Mouse (Mus musculus) granulocyte monocyte progenitor cell, adult 5-6 weeks (primary cell): ENCODE measurements around the gene Gm1043. TPM values are rescaled to one million over a fixed set of nuclear protein-coding genes. Genes with fewer than 3 reads are reported as not detected.

ENCODE experiments used
- ATAC-seq: replicated peaks from 2 replicates; pipeline ENCODE4 v1.8.0; 2016; ENCODE audit warnings: mild to moderate bottlenecking, moderate TSS enrichment, inconsistent platforms; ENCODE audit not compliant: poor library complexity, severe bottlenecking
- total RNA-seq, 2 experiments: library from RNA; stranded (forward) in 1 of 2; stranded (reverse) in 1 of 2; fragments of 200-712, 200-1000 nt in 1 of 2; fragments of >200 nt in 1 of 2; fragmentation: Nextera tagmentation in 1 of 2; gene quantifications; 2 replicates each; pipeline ENCODE4 v1.2.3; 2014 to 2017

The Gm1043 gene
- total RNA-seq, 2 experiments from 2014 or later = not detected

- ATAC-seq = no peak
Observed at GRCm38 (mm10) chr5:37238654-37239053, 153.5 kb downstream of the Gm1043 start.

- ATAC-seq = no peak; the same call in 1 of the 2 replicates
Observed at GRCm38 (mm10) chr5:37240550-37240949, 155.4 kb downstream of the Gm1043 start.

GRCm38 (mm10) chr5:37241224-37241623 lies 156.1 kb downstream of the Gm1043 start:
- ATAC-seq = no peak

- peak; percentile 54 for ATAC-seq
Observed at GRCm38 (mm10) chr5:37241651-37242151, 156.5 kb downstream of the Gm1043 start, which contains the start of gene Crmp1. TSS of gene Crmp1 (plus strand) at chr5:37241940.

- no peak for ATAC-seq
Observed at GRCm38 (mm10) chr5:37242360-37243168, 157.4 kb downstream of the Gm1043 start.

GRCm38 (mm10) chr5:37243169-37243886 lies 158.2 kb downstream of the Gm1043 start:
- ATAC-seq = peak; percentile 67

- ATAC-seq = no peak
Observed at GRCm38 (mm10) chr5:37244161-37244560, 159.0 kb downstream of the Gm1043 start.

GRCm38 (mm10) chr5:37244666-37245242 lies 159.6 kb downstream of the Gm1043 start:
- no peak for ATAC-seq

- no peak for ATAC-seq
Observed at GRCm38 (mm10) chr5:37245651-37246050, 160.5 kb downstream of the Gm1043 start.

GRCm38 (mm10) chr5:37246138-37246910 lies 161.2 kb downstream of the Gm1043 start:
- no peak for ATAC-seq

- ATAC-seq = no peak
Observed at GRCm38 (mm10) chr5:37247456-37247855, 162.3 kb downstream of the Gm1043 start.

- ATAC-seq = no peak
Observed at GRCm38 (mm10) chr5:37248870-37249269, 163.7 kb downstream of the Gm1043 start.

- ATAC-seq = no peak
Observed at GRCm38 (mm10) chr5:37251596-37251995, 166.4 kb downstream of the Gm1043 start.

GRCm38 (mm10) chr5:37252101-37252804 lies 167.1 kb downstream of the Gm1043 start:
- no peak for ATAC-seq

- no peak for ATAC-seq
Observed at GRCm38 (mm10) chr5:37254523-37254922, 169.4 kb downstream of the Gm1043 start.

- no peak for ATAC-seq
Observed at GRCm38 (mm10) chr5:37256823-37257222, 171.7 kb downstream of the Gm1043 start.

GRCm38 (mm10) chr5:37257243-37257642 lies 172.1 kb downstream of the Gm1043 start:
- no peak for ATAC-seq

GRCm38 (mm10) chr5:37261734-37262133 lies 176.6 kb downstream of the Gm1043 start:
- no peak for ATAC-seq

- ATAC-seq = no peak
Observed at GRCm38 (mm10) chr5:37263816-37264215, 178.6 kb downstream of the Gm1043 start.
